Mouse (Mus musculus) lung, adult 18-20 months (tissue): ENCODE measurements at regions not wholly inside any gene's neighbourhood (a gene's known extent, or its start where the extent isn't known, plus 50 kb on each side); places are given as distances from the start of the nearest gene placed in this dataset.
"Not testable (repeated sequence)": the region's sequence is repeated elsewhere in the genome, so short reads cannot be mapped to it uniquely, and the experiment has no call there.

Source experiments
- DNase-seq, 2 experiments: peaks; one replicate each; pipeline ENCODE4 v3.0.0; 2022; ENCODE audit warnings: mixed read lengths in 2 of 2

DNA sequence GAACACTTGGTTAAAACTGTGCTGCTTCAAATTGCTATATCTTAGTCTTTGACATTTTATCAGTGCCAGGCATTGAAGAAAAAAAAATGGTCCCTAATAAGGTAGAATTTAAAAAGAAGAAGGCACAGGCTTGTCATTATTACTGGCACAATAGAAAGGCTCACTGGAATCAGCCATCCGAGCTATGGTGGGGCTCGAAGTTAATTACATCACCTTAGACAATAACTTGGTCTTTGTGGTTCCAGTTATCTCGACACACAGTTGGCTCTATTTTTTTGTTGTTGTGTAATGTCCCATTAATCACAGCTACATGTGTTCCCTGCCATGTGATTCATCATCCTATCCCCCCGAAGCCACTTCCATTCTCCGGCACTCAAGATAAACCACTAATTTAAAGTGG is 825.1 kb downstream of the Rab28 start:
- no peak for DNase-seq

DNA sequence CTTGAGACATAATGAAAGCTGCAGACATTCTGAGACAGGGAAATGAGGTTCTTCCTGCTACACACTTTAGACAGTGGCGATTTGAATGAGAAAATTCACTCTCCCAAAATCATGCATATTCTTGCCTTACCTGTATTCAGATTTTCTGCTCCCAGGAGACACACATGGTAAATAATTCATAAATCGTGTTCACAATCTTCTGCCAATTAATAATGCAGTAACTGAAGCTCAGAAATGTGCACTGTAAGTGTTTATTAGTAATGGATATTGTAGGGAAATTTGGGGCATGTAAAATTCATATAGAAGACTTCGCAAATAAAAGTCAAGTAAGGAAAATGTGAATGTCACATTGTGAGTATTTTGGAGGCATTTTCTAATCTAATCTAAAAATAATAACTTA is 830.2 kb downstream of the Rab28 start:
- no peak for DNase-seq

DNA sequence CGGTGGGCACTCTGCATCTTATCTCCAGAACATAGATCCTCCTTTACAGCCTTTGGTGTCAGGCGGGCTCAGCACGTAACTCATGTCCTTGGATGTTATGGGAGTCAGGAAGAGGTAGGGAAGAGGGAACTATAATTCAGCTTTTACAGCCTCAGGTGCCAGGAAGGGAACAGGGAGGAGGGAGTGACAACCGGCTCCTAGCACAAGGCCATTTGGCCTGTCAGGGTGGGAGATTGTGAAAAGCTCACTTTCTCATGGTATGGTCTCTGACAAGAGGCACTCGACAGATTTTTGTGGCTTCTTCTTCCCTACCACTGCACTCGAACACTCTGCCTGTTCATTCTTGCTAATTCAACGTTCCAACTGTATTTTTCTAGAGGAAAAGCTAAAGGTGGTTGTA is 845.6 kb downstream of the Rab28 start:
- DNase-seq = not testable (repeated sequence)
